Mouse (Mus musculus) testis, adult 2 months (tissue): ENCODE data around the gene Zfp639.

Source experiments
- CTCF ChIP-seq: fragments of 200-500 bp; IDR thresholded peaks from 2 replicates; pipeline ENCODE4 v1.5.1; 2012; ENCODE audit warnings: low read depth, mild to moderate bottlenecking, inconsistent platforms, low read length, moderate library complexity; ENCODE audit not compliant: control insufficient read depth, insufficient read depth, insufficient replicate concordance
- POLR2A ChIP-seq: fragments of 200-500 bp; IDR thresholded peaks from 2 replicates; pipeline ENCODE4 v1.6.1; 2012; ENCODE audit warnings: low read depth, mild to moderate bottlenecking, inconsistent platforms, low read length, moderate library complexity; ENCODE audit not compliant: control insufficient read depth

DNA sequence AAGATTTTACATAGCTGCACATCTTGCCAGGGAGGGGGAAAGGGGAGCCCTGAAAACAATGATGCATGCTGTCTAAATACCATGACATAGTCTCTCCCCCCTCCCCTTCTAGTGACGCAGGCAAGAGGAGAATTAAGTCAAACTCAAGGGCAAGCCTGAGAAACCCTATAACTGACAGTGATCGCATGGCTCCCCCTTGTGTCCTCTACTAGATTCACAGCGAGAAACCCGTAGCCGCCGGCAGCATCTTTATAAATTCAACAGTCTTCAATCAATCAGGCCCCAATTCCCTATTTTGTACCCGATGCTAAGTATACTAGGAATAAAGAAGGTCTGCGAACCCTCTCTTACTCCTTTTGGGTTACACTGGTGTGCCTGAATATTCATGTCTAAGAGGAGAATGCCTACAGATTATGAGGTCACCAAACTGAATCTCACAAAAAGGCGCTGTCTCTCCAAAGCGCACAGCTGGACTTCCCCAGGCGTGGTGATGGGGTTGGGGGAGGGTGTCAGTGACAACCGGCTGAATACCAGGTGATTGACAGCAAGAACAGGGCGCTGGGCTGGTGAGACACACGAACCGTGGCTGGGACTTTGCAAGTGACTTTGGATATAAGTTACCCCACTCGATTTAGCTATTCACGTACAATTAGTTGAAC lies 1.3 kb upstream of the Zfp639 start:
- TF ChIP-seq CTCF (no peak; the same call in 1 of the 2 replicates), POLR2A (no peak)
